Mouse (Mus musculus) liver, embryonic 16.5 days (tissue): ENCODE results near the gene Klhl32. TPM values are rescaled to one million over a fixed set of nuclear protein-coding genes. Genes with fewer than 3 reads are reported as not detected.
"Not testable (repeated sequence)": the region's sequence is repeated elsewhere in the genome, so short reads cannot be mapped to it uniquely, and the experiment has no call there.

ENCODE experiments used
- ATAC-seq: fragments of 200-750 bp; cut with Nextera tagmentation; 2 replicates; pipeline ENCODE4 v1.8.0; 2017; ENCODE audit warnings: low read depth, mild to moderate bottlenecking, moderate number of reproducible peaks, moderate library complexity
- H3K27ac ChIP-seq: fragments of 300-500 bp; sonication (generic); 2 replicates; pipeline ENCODE4 v1.5.1; 2014; ENCODE audit warnings: mild to moderate bottlenecking, low read length
- H3K27me3 ChIP-seq: fragments of 300-500 bp; sonication (generic); 2 replicates; pipeline ENCODE4 v1.6.1; 2014; ENCODE audit warnings: low read depth, low read length, mixed read lengths; ENCODE audit not compliant: control insufficient read depth, insufficient read depth
- H3K36me3 ChIP-seq: fragments of 300-500 bp; sonication (generic); 2 replicates; pipeline ENCODE4 v1.6.1; 2014; ENCODE audit warnings: mild to moderate bottlenecking; ENCODE audit not compliant: control insufficient read depth, insufficient read depth
- H3K4me1 ChIP-seq: fragments of 300-500 bp; sonication (generic); 2 replicates; pipeline ENCODE4 v1.6.1; 2014; ENCODE audit warnings: low read depth, low read length, mixed read lengths; ENCODE audit not compliant: control insufficient read depth
- H3K4me2 ChIP-seq: fragments of 300-500 bp; sonication (generic); 2 replicates; pipeline ENCODE4 v1.6.1; 2014; ENCODE audit warnings: low read depth, low read length, mixed read lengths
- H3K4me3 ChIP-seq: fragments of 300-500 bp; sonication (generic); 2 replicates; pipeline ENCODE4 v1.5.1; 2014; ENCODE audit warnings: low read depth, mild to moderate bottlenecking, low read length
- H3K9ac ChIP-seq: fragments of 300-500 bp; sonication (generic); 2 replicates; pipeline ENCODE4 v1.6.1; 2014; ENCODE audit warnings: low read depth, low read length
- H3K9me3 ChIP-seq: fragments of 300-500 bp; sonication (generic); replicated peaks from 2 replicates; pipeline ENCODE4 v1.6.1; 2016; ENCODE audit warnings: low read length; ENCODE audit not compliant: control insufficient read depth
- WGBS: fragments of 180-500 bp; shearing (Covaris S2); extraction: QIAGEN DNeasy Blood & Tissue Kit; methylation state at CpG from one replicate; pipeline ENCODE4 v1.1.7; 2014; ENCODE audit not compliant: insufficient replicate concordance; 5-methylcytosine and 5-hydroxymethylcytosine counted together
- polyA plus RNA-seq: library from polyadenylated mRNA; unstranded; fragments of >200 nt; fragmentation: Nextera tagmentation; extraction: Ambion mirVana; gene quantifications from 2 replicates; pipeline ENCODE4 v1.2.1, GENCODE M21; 2015

Klhl32 gene
- 0.07 and 0.19 TPM in 2 replicates for polyA plus RNA-seq

- Histone ChIP-seq H3K4me2 (peak within 1 kb of the TSS; percentile 67), H3K4me3 (peak within 1 kb of the TSS; percentile 55), H3K9me3 (no peaks in the 10 kb centered on the region), H3K27ac (no peak within 1 kb of the TSS), H3K36me3 (no peaks in the 10 kb centered on the region), H3K9ac (0 out of 2 replicates have a peak within 1 kb of the TSS, but pooled peaks have one; percentile 22), H3K27me3 (peaks cover 3% of the 10 kb centered on the region; the same call in 1 of the 2 replicates), H3K4me1 (no peaks in the 10 kb centered on the region)
- ATAC-seq, result peak; percentile 54
- under 1% methylated on average over 63 of the region's 63 CpGs for WGBS
These were observed at the start of gene Klhl32 for GRCm38 (mm10) chr4:24850401-24851325. TSS of gene Klhl32 (minus strand) at chr4:24851124.

- WGBS, result 33% methylated on average over 4 of the region's 4 CpGs
- peak overlapping the region; percentile 85 for H3K4me3 ChIP-seq
- no peak overlapping the region for H3K27ac ChIP-seq
- no peaks in the 10 kb centered on the region for H3K9me3 ChIP-seq
- peaks cover 9% of the 10 kb centered on the region for H3K4me1 ChIP-seq
- H3K27me3 ChIP-seq, result no peaks in the 10 kb centered on the region
- H3K36me3 ChIP-seq, result peaks cover 4% of the 10 kb centered on the region; the same call in 1 of the 2 replicates
- no peak for ATAC-seq
- peak overlapping the region; percentile 86 for H3K4me2 ChIP-seq
- H3K9ac ChIP-seq, result peak overlapping the region; percentile 74; the same call in 1 of the 2 replicates
These were observed 48.2 kb upstream of the Klhl32 start for GRCm38 (mm10) chr4:24899146-24899545.

- Histone ChIP-seq H3K4me3 (peak overlapping the region; percentile 85), H3K9me3 (no peaks in the 10 kb centered on the region), H3K27ac (no peak overlapping the region), H3K36me3 (peaks cover 4% of the 10 kb centered on the region; the same call in 1 of the 2 replicates), H3K4me1 (peaks cover 9% of the 10 kb centered on the region), H3K9ac (peak overlapping the region; percentile 74), H3K4me2 (peak overlapping the region; percentile 86), H3K27me3 (no peaks in the 10 kb centered on the region)
- 14% methylated on average over 8 of the region's 8 CpGs for WGBS
- no peak for ATAC-seq
These were observed 47.7 kb upstream of the Klhl32 start for GRCm38 (mm10) chr4:24898636-24899035.

GRCm38 (mm10) chr4:24897851-24898515, 47.1 kb upstream of the Klhl32 start, which contains the start of gene Ndufaf4:
TSS of gene Ndufaf4 (plus strand) at chr4:24898083.
- Histone ChIP-seq H3K4me2 (peak within 1 kb of the TSS; percentile 86), H3K36me3 (peaks cover 4% of the 10 kb centered on the region; the same call in 1 of the 2 replicates), H3K9me3 (no peaks in the 10 kb centered on the region), H3K4me1 (peaks cover 9% of the 10 kb centered on the region), H3K27me3 (no peaks in the 10 kb centered on the region), H3K9ac (peak within 1 kb of the TSS; percentile 74), H3K27ac (0 out of 2 replicates have a peak within 1 kb of the TSS, but pooled peaks have one; percentile 27), H3K4me3 (peak within 1 kb of the TSS; percentile 85)
- peak; percentile 97 for ATAC-seq
- WGBS, result under 1% methylated on average over 58 of the region's 58 CpGs

GRCm38 (mm10) chr4:24897351-24897750, 46.4 kb upstream of the Klhl32 start:
- Histone ChIP-seq H3K4me1 (peaks cover 9% of the 10 kb centered on the region), H3K36me3 (peaks cover 4% of the 10 kb centered on the region; the same call in 1 of the 2 replicates), H3K27me3 (no peaks in the 10 kb centered on the region), H3K9ac (peak overlapping the region; percentile 39), H3K27ac (no peak overlapping the region), H3K9me3 (no peaks in the 10 kb centered on the region), H3K4me2 (peak overlapping the region; percentile 86), H3K4me3 (peak overlapping the region; percentile 85)
- WGBS, result 13% methylated on average over 7 of the region's 7 CpGs
- peak; percentile 59 for ATAC-seq

- peak overlapping the region; percentile 86; the same call in 1 of the 2 replicates for H3K4me2 ChIP-seq
- H3K4me3 ChIP-seq, result no peak overlapping the region
These were observed 45.9 kb upstream of the Klhl32 start for GRCm38 (mm10) chr4:24896829-24897228.

GRCm38 (mm10) chr4:24894625-24895024, 43.7 kb upstream of the Klhl32 start:
- Histone ChIP-seq H3K4me3 (no peak overlapping the region), H3K4me1 (peaks cover 9% of the 10 kb centered on the region), H3K9ac (no peak overlapping the region), H3K9me3 (no peaks in the 10 kb centered on the region), H3K36me3 (no peaks in the 10 kb centered on the region), H3K4me2 (no peak overlapping the region), H3K27me3 (no peaks in the 10 kb centered on the region), H3K27ac (no peak overlapping the region)
- WGBS, result 34% methylated on average over 4 of the region's 4 CpGs
- no peak for ATAC-seq

More at GRCm38 (mm10) chr4:24896829-24897228, 45.9 kb upstream of the Klhl32 start:
- Histone ChIP-seq H3K9me3 (no peaks in the 10 kb centered on the region), H3K4me1 (peaks cover 9% of the 10 kb centered on the region), H3K27ac (no peak overlapping the region), H3K9ac (no peak overlapping the region), H3K27me3 (no peaks in the 10 kb centered on the region), H3K36me3 (peaks cover 4% of the 10 kb centered on the region; the same call in 1 of the 2 replicates)
- no peak for ATAC-seq
- WGBS, result 0% methylated on average over 1 of the region's 1 CpGs

- H3K27ac ChIP-seq, H3K9ac ChIP-seq, H3K9me3 ChIP-seq, H3K27me3 ChIP-seq, H3K4me3 ChIP-seq, H3K36me3 ChIP-seq, ATAC-seq, H3K4me1 ChIP-seq, H3K4me2 ChIP-seq: not testable (repeated sequence)
- 48% methylated on average over 2 of the region's 2 CpGs for WGBS
These were observed 41.4 kb upstream of the Klhl32 start for GRCm38 (mm10) chr4:24892293-24892692.
